Mouse (Mus musculus): Measurements from ENCODE around the gene Smoc2. TPM values are rescaled to one million over a fixed set of nuclear protein-coding genes. Genes with fewer than 3 reads are reported as not detected.

Gene Smoc2
- polyA plus RNA-seq, 1 experiment from 2014 or later: 121 TPM

DNA sequence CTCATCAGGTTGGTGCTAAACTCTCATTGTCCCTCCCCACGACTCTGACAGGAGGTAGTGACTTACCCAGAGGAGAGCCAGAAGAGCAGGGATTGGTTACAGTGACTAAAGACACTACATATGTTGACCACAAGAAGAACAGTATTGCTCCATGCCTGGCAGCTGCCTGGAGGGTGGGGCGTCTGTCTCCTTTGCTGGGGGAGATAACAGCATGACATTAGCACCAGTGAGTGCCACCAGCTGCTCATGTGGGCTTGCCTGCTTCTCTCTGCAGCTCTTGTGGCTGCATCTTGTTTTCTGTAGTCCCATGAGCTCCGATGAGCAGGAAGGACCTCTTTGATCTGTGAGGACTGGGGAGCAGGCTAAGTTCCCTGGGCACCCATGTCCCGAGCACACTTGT lies 29.7 kb upstream of the Smoc2 start:
- no peak overlapping the region for H3K9ac ChIP-seq
- WGBS: 43% methylated on average over 4 of the region's 4 CpGs
- no peaks in the 10 kb centered on the region for H3K27me3 ChIP-seq (replicated peaks)
- no peaks in the 10 kb centered on the region for H3K9me3 ChIP-seq
- no peaks in the 10 kb centered on the region for H3K36me3 ChIP-seq
- H3K4me3 ChIP-seq (replicated peaks): no peak overlapping the region
- H3K4me2 ChIP-seq: no peak overlapping the region
- peaks cover 7% of the 10 kb centered on the region; the same call in 1 of the 2 replicates for H3K4me1 ChIP-seq
- H3K27ac ChIP-seq: no peak overlapping the region
- ATAC-seq (ENCODE audit: insufficient read depth, low FRiP score, low read depth): no peak

DNA sequence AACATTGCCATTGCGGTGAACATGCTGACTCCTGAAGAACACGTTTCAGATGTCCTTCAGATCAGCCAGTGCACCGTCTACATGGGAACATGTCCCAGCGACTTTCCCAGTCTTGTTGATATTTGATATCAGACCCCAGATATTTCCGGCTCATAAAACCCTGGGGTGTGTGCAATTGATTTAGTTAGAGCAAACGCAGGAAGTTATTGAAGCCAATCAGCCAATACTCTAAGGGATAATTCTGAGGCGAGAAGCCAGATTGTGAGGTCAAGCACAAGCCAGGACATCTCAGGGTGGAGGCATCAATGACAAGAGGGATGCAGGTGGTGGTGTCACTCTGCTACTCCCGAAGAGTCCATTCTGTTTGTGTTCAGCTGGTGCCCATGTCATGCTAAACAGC lies 28.9 kb upstream of the Smoc2 start:
- no peak overlapping the region for H3K4me3 ChIP-seq (replicated peaks)
- H3K4me2 ChIP-seq: no peak overlapping the region
- no peak overlapping the region for H3K27ac ChIP-seq
- no peak for ATAC-seq (ENCODE audit: insufficient read depth, low FRiP score, low read depth)
- no peaks in the 10 kb centered on the region for H3K36me3 ChIP-seq
- H3K27me3 ChIP-seq (replicated peaks): no peaks in the 10 kb centered on the region
- 76% methylated on average over 8 of the region's 8 CpGs for WGBS
- no peak overlapping the region for H3K9ac ChIP-seq
- no peaks in the 10 kb centered on the region for H3K9me3 ChIP-seq
- peaks cover 8% of the 10 kb centered on the region; the same call in 1 of the 2 replicates for H3K4me1 ChIP-seq

DNA sequence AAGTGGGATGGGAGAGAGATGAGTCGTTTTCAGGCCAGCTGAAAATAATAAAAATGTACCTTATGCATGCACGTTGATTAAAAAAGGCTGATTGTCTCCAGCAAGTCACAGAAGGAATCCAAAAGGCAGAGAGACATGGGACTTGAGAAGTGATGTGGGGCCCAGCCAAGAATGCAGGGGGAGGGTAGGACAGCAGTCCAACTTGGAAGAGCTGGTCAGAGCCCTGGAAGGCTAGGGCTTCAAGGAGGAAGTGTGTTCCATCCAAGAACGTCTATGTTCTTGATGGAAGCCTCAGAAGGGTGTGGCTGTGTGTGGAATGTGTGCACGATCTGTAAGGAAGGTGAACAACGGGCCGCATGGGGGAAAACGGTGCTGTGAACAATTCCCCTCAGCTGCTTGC lies 26.9 kb upstream of the Smoc2 start:
- Histone ChIP-seq H3K4me2 (no peak overlapping the region), H3K27ac (no peak overlapping the region), H3K27me3 (replicated peaks) (no peaks in the 10 kb centered on the region), H3K4me3 (replicated peaks) (no peak overlapping the region), H3K36me3 (no peaks in the 10 kb centered on the region), H3K4me1 (peaks cover 6% of the 10 kb centered on the region; the same call in 1 of the 2 replicates), H3K9ac (no peak overlapping the region), H3K9me3 (no peaks in the 10 kb centered on the region)
- no peak for ATAC-seq (ENCODE audit: insufficient read depth, low FRiP score, low read depth)
- WGBS: 63% methylated on average over 7 of the region's 7 CpGs

DNA sequence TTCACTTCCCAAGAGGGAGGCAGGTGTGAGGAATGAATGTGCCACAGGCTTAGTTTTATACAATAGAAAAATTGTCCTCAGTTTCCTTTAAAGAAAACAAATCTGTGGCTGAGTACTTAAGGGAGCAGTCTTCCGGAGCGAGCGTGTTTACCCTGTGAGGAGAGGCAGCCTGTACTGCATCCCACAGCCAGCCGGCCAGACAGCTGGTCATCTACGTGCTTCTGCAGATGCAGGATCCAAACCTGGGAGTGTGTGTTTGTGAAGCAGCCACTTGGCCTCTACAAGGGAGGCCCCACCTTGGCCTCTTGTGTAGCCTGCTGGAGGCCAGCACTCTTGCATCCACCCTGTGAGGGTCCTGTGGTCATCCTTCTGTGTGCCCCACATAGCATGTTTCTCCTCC lies 24.7 kb upstream of the Smoc2 start:
- WGBS: 42% methylated on average over 5 of the region's 5 CpGs
- peaks cover 6% of the 10 kb centered on the region; the same call in 1 of the 2 replicates for H3K4me1 ChIP-seq
- no peak overlapping the region for H3K27ac ChIP-seq
- no peak for ATAC-seq (ENCODE audit: insufficient read depth, low FRiP score, low read depth)
- H3K36me3 ChIP-seq: no peaks in the 10 kb centered on the region
- no peaks in the 10 kb centered on the region for H3K27me3 ChIP-seq (replicated peaks)
- H3K9ac ChIP-seq: no peak overlapping the region
- H3K4me2 ChIP-seq: no peak overlapping the region
- no peak overlapping the region for H3K4me3 ChIP-seq (replicated peaks)
- H3K9me3 ChIP-seq: no peaks in the 10 kb centered on the region

DNA sequence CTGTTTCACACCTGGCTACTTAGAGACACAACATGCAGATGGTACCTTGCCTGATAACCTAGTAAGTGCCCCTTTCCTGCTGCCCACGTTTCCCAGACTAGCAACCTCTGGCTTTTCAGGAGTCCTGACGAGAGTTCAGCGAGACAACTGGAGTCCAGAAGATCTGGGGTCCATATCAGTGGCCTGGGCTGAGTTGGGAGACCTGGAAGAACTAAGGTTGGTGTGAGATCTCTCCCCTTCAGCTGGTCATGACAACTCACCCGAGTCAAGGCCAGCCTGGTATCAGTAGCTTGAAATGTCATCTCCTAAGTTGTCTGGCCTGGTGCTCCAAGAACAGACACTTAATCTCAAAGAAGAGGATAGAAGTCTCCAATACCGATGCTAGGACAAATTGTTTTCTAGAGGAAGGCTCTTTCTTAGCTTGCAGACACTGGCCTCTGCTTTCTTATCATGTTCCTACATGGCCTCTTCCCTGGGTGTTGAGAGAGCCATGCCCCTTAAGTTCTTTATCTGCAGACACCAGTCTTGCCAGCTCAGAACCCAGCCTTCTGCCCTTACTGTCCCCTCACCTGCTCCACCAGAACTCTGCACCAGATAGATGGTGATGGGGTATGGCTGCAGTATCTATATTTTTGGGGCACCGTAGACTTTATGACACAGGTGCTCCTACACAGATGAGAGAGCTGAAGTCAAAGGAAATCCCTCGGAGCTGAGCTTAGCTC lies 21.3 kb upstream of the Smoc2 start:
- Histone ChIP-seq H3K27ac (no peak overlapping the region), H3K9ac (no peak overlapping the region), H3K4me3 (replicated peaks) (no peak overlapping the region), H3K4me2 (no peak overlapping the region), H3K36me3 (no peaks in the 10 kb centered on the region), H3K27me3 (replicated peaks) (no peaks in the 10 kb centered on the region), H3K9me3 (no peaks in the 10 kb centered on the region), H3K4me1 (peaks cover 6% of the 10 kb centered on the region; the same call in 1 of the 2 replicates)
- WGBS: 80% methylated on average over 7 of the region's 7 CpGs
- peak; percentile 39; the same call in 1 of the 2 replicates for ATAC-seq (ENCODE audit: insufficient read depth, low FRiP score, low read depth)

DNA sequence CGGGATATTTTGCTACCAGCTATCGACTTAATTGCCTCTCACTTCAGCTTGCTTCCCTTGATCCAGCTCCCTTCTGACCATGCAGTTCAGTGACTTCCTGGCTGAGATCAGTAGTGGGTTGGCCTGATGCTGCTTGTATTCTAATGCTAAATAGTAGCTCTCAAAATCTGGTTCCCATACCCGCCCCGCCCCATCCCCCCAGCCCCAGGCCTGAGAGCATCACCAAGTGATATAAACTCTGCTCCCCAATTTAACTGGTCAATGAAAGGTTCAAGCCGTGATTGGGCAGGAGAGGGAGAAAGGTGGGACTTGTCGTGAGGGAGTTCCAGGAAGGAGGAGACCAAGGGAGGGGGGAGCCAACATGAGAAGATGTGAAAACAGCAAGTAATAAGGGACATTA lies 20.4 kb upstream of the Smoc2 start:
- Histone ChIP-seq H3K4me1 (peaks cover 10% of the 10 kb centered on the region), H3K27me3 (replicated peaks) (no peaks in the 10 kb centered on the region), H3K4me3 (replicated peaks) (no peak overlapping the region), H3K4me2 (no peak overlapping the region), H3K27ac (no peak overlapping the region), H3K9ac (no peak overlapping the region), H3K9me3 (no peaks in the 10 kb centered on the region), H3K36me3 (no peaks in the 10 kb centered on the region)
- whole genome bisulfite sequencing: 44% methylated on average over 6 of the region's 6 CpGs
- no peak for ATAC-seq (ENCODE audit: insufficient read depth, low FRiP score, low read depth)

DNA sequence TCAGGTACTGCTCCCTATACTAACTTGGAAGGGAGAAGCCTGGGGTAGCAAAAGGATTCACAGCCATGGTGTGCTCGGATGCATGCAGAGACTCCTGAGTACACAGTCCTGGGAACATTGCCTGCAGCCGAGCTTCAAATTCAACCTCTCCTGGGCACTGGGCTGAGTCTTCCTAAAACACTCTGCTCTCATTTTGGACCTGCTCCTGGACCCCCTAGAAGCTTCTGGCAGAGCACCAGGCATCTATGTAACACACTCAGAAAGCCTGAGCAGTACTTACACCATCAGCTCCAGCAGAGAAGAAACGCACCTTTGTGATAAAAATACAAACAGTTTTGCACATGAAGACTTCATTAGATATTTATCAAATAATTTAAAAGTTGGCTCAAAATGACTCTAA lies 18.3 kb upstream of the Smoc2 start:
- ATAC-seq (ENCODE audit: insufficient read depth, low FRiP score, low read depth): no peak
- H3K36me3 ChIP-seq: no peaks in the 10 kb centered on the region
- WGBS: 74% methylated on average over 3 of the region's 3 CpGs

DNA sequence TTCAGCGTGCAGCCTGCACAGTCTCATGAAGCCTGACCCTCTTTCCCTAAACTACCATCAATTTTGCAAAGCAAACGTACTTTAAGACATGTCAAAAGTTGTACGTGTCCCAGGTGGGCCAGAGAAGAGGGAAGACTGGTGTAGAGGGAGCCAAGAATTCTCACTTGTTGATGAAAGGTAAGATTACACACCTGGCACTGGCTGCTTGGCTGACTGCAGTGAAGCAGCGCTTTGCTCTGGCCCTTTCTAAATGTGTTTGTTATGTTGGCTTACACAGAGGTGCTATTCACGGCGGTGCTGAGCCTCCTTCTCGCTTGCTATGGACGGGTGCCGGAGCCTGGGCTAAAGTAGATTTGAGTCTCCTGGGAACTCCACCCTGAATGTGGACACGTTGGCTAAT lies 17.1 kb upstream of the Smoc2 start:
- no peaks in the 10 kb centered on the region for H3K36me3 ChIP-seq
- H3K4me2 ChIP-seq: no peak overlapping the region
- H3K27ac ChIP-seq: peak overlapping the region; percentile 57; the same call in 1 of the 2 replicates
- ATAC-seq (ENCODE audit: insufficient read depth, low FRiP score, low read depth): 0 out of 2 replicates have a peak, but pooled peaks have one; percentile 49
- peaks cover 4% of the 10 kb centered on the region; the same call in 1 of the 2 replicates for H3K4me1 ChIP-seq
- H3K9ac ChIP-seq: no peak overlapping the region
- H3K4me3 ChIP-seq (replicated peaks): no peak overlapping the region
- 35% methylated on average over 10 of the region's 10 CpGs for WGBS
- H3K27me3 ChIP-seq (replicated peaks): no peaks in the 10 kb centered on the region
- H3K9me3 ChIP-seq: no peaks in the 10 kb centered on the region

More for the DNA sequence above, 18.3 kb upstream of the Smoc2 start:
- peaks cover 4% of the 10 kb centered on the region; the same call in 1 of the 2 replicates for H3K4me1 ChIP-seq
- H3K9me3 ChIP-seq: no peaks in the 10 kb centered on the region
- H3K27me3 ChIP-seq (replicated peaks): no peaks in the 10 kb centered on the region
- H3K27ac ChIP-seq: no peak overlapping the region
- no peak overlapping the region for H3K4me3 ChIP-seq (replicated peaks)
- no peak overlapping the region for H3K4me2 ChIP-seq
- H3K9ac ChIP-seq: no peak overlapping the region

DNA sequence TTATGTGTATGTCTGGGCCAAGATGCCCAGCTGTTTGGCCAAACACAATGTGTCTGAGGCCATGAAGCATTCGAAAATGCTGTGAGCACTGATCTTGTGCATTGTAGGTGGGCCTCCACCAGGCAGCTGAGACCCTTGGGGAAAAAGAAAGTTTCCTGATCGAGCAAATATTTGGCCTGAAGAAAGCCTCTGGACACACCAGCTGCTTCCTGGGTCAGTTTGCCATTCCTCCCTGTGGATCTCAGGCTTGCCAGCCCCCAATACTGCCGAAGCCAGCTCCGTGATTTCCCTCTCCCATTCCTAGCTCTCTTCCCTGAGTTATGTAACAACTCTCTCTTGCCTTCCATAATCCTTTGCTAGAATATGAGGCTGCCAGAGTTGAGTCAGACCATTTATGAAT lies 11.3 kb upstream of the Smoc2 start:
- Histone ChIP-seq H3K9ac (no peak overlapping the region), H3K4me3 (replicated peaks) (no peak overlapping the region), H3K27ac (no peak overlapping the region), H3K27me3 (replicated peaks) (no peaks in the 10 kb centered on the region), H3K36me3 (no peaks in the 10 kb centered on the region), H3K4me1 (peaks cover 4% of the 10 kb centered on the region; the same call in 1 of the 2 replicates), H3K4me2 (no peak overlapping the region), H3K9me3 (no peaks in the 10 kb centered on the region)
- ATAC-seq (ENCODE audit: insufficient read depth, low FRiP score, low read depth): no peak
- 70% methylated on average over 4 of the region's 4 CpGs for WGBS

DNA sequence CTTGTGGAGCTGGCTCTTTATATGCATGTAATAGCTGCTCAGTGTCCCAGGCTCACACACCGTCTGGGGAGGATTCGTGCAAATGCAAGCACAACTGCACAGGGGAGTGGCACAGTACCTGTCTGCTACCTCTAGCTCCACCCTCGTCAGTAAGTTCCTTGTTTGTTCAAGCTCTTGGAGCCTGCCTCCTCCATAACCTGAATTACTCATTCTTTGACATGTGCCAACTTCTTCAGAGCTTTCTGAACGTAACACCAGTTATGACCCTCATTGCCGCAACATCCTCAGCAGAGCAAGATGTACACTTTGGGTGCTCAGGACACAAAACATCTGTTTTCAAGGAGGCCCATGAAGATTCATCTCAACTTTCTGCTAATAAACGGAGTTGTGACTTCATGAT lies 5.9 kb upstream of the Smoc2 start:
- WGBS: 61% methylated on average over 6 of the region's 6 CpGs
- Histone ChIP-seq H3K9me3 (no peaks in the 10 kb centered on the region), H3K36me3 (no peaks in the 10 kb centered on the region), H3K27me3 (replicated peaks) (0 out of 2 replicates have a peak, but pooled peaks cover 5% of the 10 kb centered on the region), H3K4me1 (no peaks in the 10 kb centered on the region), H3K27ac (no peak overlapping the region), H3K9ac (no peak overlapping the region), H3K4me3 (replicated peaks) (no peak overlapping the region), H3K4me2 (no peak overlapping the region)
- peak; percentile 81 for ATAC-seq (ENCODE audit: insufficient read depth, low FRiP score, low read depth)

DNA sequence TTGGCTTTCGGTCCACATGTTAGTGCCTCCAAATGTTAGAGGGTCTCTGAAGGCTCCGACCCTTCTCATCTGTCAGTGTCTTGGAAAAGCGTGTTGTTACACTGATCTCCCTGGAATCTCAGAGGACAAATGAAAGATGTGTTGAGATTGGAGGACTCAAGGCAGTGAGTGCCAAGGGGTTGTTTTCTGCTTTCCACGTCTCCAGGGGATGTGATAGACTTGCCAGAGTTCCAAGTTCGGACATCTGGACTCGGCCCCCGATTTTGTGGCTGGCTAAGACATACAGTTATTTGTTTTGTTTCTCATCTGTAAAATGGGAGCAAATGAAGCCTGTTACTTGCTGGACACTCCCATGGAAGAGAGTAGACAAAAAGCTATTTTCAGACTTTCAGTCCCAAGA lies 2.0 kb upstream of the Smoc2 start:
- Histone ChIP-seq H3K36me3 (no peaks in the 10 kb centered on the region), H3K9me3 (no peaks in the 10 kb centered on the region), H3K4me3 (replicated peaks) (no peak overlapping the region), H3K27ac (no peak overlapping the region), H3K4me2 (no peak overlapping the region), H3K4me1 (peaks cover 17% of the 10 kb centered on the region), H3K9ac (no peak overlapping the region), H3K27me3 (replicated peaks) (peaks cover 35% of the 10 kb centered on the region)
- no peak for ATAC-seq (ENCODE audit: insufficient read depth, low FRiP score, low read depth)
- 75% methylated on average over 7 of the region's 7 CpGs for WGBS

DNA sequence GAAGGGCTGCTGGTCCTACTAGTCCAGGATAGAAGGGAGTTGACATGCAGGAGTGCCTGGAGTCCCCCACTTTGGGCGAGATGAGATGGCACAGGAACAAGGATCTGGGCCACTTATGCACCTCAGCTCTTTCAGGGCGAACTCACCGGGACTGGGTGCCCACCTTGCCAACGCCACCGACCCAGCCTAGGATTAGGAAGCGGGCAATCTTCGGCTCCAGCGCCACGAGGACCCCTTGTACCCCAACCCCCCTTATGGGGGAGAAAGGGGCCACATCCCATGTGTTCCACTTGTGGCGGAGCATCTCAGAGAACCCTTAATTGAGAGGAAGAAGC lies 627 bp downstream of the Smoc2 start:
- H3K9me3 ChIP-seq: no peaks in the 10 kb centered on the region
- no peaks in the 10 kb centered on the region for H3K36me3 ChIP-seq
- H3K4me1 ChIP-seq: peaks cover 17% of the 10 kb centered on the region
- WGBS: 2% methylated on average over 10 of the region's 10 CpGs
- no peak overlapping the region for H3K27ac ChIP-seq
- H3K27me3 ChIP-seq (replicated peaks): peaks cover 35% of the 10 kb centered on the region
- H3K4me2 ChIP-seq: peak overlapping the region; percentile 94
- peak overlapping the region; percentile 59 for H3K4me3 ChIP-seq (replicated peaks)
- no peak for ATAC-seq (ENCODE audit: insufficient read depth, low FRiP score, low read depth)
- H3K9ac ChIP-seq: peak overlapping the region; percentile 9; the same call in 1 of the 2 replicates

Measured in stomach, embryonic 15.5 days (tissue).